Mouse (Mus musculus) ES-CJ7 (cell line): ENCODE results near the gene Ocm.
"Not testable (repeated sequence)": the region's sequence is repeated elsewhere in the genome, so short reads cannot be mapped to it uniquely, and the experiment has no call there.

ENCODE experiments used
- DNase-seq: peaks from one replicate; pipeline ENCODE4 v3.0.0; 2011; ENCODE audit warnings: low read depth, low spot score

Ocm gene

GRCm38 (mm10) chr5:144026620-144027263 is at the start of gene Ocm:
TSS of gene Ocm (minus strand) at chr5:144026670.
- no peak for DNase-seq

DNA sequence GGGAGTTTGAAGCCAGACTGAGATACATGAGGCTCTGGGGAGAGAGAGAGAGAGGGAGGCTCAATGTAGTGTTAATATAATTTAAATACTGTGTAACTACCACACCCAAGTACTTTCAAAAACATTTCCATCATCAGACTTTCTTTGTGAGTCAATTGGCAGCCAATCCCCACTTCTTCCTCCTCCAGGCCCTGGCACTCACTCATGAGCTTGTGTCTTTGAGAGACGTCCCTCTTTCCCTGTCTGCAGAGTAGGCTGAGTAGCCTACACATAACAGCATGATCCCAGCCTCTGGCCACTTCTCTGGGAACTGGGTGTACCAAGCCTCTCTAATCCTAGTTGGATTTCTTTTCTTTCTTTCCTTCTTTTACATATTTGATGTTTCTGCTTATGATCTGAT is 44.8 kb upstream of the Ocm start:
- DNase-seq: peak; percentile 25

GRCm38 (mm10) chr5:144070064-144070463 is 43.6 kb upstream of the Ocm start:
- no peak for DNase-seq

- no peak for DNase-seq
Observed at GRCm38 (mm10) chr5:144066036-144066435, 39.6 kb upstream of the Ocm start.

DNA sequence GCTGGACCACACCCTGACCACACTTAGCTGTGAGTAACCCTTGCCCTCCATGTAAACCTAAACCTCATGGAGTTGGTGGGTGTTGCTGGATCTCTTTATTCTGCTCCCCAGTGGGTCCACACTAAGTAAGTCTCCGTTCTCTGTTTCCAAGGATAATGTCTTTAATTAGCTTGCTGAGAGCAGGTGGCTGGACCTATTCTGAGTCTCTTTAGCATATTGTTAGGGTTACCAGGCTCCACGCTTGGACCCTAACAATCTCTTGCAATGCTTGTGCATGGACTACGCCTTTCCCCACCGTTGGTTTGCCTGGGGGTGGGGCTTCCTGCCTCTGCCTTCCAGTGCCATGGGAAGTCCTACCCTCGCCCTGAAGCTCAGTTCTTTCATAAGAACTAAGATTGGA is 37.6 kb upstream of the Ocm start:
- no peak for DNase-seq

- DNase-seq: no peak
Observed at GRCm38 (mm10) chr5:144054340-144054739, 27.9 kb upstream of the Ocm start.

GRCm38 (mm10) chr5:144053450-144053849 is 27.0 kb upstream of the Ocm start:
- no peak for DNase-seq

- DNase-seq: peak; percentile 61
Observed at GRCm38 (mm10) chr5:144051268-144051667, 24.8 kb upstream of the Ocm start.

GRCm38 (mm10) chr5:144049881-144050280 is 23.4 kb upstream of the Ocm start:
- DNase-seq: no peak

GRCm38 (mm10) chr5:144047324-144047723 is 20.9 kb upstream of the Ocm start:
- no peak for DNase-seq

DNA sequence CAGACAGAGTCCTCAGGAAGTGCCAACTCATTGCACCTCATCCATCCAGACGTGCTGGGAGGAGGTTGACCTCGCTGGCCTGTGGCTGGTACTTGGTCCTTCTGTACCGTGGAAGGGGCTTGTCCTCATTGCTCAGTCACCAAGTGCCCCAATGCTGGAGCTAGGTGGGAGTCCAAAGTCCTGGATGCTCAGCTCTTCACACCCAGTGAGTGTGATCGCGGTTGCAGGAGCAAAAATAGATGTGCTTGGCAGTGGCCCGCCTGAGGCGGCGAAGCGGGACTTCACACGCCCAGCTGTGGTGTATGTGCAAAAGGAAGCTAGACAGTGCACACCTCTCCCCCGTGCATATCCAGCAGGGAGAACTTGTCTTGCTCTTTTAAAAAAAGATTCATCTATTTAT is 16.7 kb upstream of the Ocm start:
- no peak for DNase-seq

DNA sequence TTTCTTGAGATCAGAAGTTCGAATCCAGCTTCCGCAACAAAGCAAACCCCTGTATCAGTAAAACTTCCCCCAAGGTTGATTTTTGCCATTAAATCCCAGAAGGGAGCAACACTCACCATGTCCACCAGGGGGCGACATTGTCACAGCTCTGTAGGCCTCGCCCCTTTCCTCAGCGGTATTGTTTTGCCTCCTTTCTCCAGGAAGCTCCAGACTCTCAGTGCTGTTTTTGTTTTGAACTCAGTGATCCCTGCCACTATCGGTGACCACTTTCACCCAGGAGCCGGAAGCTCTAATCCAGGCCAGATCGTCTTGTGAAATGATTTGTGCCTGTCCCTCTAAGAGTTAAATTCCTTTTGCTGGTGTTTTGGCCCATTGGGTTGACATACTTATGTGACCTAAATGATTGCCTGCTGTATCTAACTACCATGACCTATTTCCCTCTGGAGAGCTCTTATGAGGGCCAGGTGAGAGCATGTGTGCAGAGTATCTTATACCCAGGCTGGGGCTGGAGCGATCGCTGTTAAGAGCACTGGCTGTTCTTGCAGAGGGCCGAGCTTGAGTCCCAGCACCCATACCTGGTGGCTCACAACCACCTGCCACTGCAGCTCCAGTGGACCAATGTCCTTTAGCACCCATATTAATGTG is 14.4 kb upstream of the Ocm start:
- DNase-seq: peak; percentile 83

- DNase-seq: peak; percentile 37
Observed at GRCm38 (mm10) chr5:144039886-144040285, 13.4 kb upstream of the Ocm start.

GRCm38 (mm10) chr5:144039156-144039675 is 12.7 kb upstream of the Ocm start:
- DNase-seq: peak; percentile 49

DNA sequence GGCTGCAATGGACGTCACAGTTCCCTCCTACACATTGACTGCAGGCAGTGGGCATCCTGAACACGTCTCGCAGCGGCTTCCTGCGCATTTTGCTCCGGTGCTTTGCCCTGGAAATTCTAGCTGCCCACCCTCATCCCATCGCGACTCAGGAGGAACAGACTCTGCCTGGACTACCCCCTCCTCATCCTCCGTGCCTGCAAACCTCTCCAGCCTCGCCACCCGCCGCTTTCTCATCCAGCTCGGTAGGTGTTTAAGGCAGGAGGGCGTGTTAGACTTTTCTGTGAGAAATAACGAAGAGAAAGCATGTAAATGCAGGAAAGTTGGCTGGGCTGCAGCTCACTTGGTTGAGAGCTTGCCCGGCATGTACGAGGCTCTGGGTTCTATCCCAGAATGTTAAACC is 10.5 kb upstream of the Ocm start:
- DNase-seq: no peak

DNA sequence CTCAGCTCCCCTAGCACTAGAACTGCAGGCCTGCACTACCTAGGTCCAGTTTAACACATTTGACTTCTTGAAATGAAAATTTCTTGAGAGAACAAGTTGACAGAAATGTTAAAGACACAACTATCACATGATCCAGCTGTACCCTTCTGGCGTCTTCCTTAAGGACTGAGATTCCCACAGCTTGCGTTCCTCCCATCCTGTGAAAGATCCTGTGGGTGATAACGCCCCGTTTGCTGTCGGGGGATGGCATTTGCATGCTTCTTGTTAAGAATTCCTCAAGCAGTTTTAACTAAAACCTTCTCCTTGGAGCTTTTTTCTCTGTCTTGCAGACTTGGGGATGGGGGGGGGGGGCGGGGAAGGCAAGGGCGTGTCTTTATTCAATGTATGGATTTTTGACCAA is 8.1 kb upstream of the Ocm start:
- DNase-seq: peak; percentile 43

DNA sequence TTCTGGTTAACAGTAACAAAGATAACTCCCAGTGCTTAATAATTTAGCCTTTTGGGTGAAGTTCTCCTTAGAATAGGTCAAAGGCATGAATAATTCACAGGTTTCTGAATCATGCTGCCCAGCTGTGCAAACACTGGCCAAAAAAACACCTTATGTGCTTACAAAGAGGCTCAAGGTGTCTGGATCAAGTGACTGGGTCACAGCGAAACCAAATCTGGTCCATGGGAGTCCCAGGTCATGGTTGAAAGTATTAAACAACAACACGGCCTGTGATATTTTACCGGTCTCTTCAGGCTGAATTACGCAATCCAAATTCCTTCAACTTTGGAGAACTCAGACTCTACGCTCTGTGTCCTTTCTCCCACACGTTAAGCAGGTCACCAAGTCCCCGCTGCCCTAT is 6.0 kb upstream of the Ocm start:
- DNase-seq: no peak

DNA sequence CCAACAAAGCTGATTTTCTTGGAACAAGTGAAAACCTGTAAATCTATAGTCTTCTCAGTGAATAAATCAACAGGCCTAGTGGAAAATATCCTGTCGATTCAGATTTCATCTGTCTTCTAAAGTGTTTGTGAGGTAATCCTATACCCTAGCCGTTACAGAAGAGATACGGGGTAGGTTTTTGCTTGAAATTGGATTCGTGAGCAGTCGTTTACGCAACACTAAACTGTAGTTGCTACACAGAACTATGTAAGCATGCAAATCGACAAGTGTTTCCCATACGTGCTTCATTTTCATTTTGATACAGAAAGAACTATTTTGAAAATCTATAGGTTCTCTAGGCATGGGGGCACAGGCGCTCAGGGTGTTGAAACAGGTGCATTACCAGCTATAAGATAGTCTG is 10.6 kb downstream of the Ocm start:
- DNase-seq: no peak

- DNase-seq: no peak
Observed at GRCm38 (mm10) chr5:144015312-144015650, 11.2 kb downstream of the Ocm start.

- DNase-seq: peak; percentile 92
Observed at GRCm38 (mm10) chr5:144014551-144015311, 11.7 kb downstream of the Ocm start, which contains the start of gene Ccz1. TSS of gene Ccz1 (minus strand) at chr5:144014877.

- not testable (repeated sequence) for DNase-seq
Observed at GRCm38 (mm10) chr5:144013366-144014134, 12.9 kb downstream of the Ocm start.
